Mouse (Mus musculus): ENCODE data around the gene 6330403K07Rik. TPM values are rescaled to one million over a fixed set of nuclear protein-coding genes. Genes with fewer than 3 reads are reported as not detected.
A peak's percentile ranks its signal among the peaks of the same experiment; 100 is the strongest.

6330403K07Rik gene
- polyA plus RNA-seq, 1 experiment from 2014 or later, result 114 TPM

GRCm38 (mm10) chr11:71019201-71020068, 13.9 kb downstream of the 6330403K07Rik start, which contains the start of the genes Mis12 and Derl2:
Mis12 (plus strand) TSS chr11:71019611.
Derl2 (minus strand) TSS chr11:71019841.
- no peaks in the 10 kb centered on the region; the same call in 1 of the 2 replicates for H3K36me3 ChIP-seq (ENCODE audit: control insufficient read depth, insufficient read depth, low read length)
- peak within 1 kb of the TSS; percentile 58 for H3K4me3 ChIP-seq (ENCODE audit: low read depth, low read length)
- peak; percentile 99 for DNase-seq (ENCODE audit: low spot score, missing footprints)
- no peaks in the 10 kb centered on the region for H3K9me3 ChIP-seq (ENCODE audit: control insufficient read depth, low read length)
- H3K4me1 ChIP-seq (ENCODE audit: control insufficient read depth, insufficient read depth, low read length), result peaks cover 19% of the 10 kb centered on the region
- peak within 1 kb of the TSS; percentile 93 for H3K4me2 ChIP-seq
- H3K9ac ChIP-seq (ENCODE audit: low read length), result peak within 1 kb of the TSS; percentile 88
- peak; percentile 100 for ATAC-seq (ENCODE audit: low FRiP score)
- H3K27ac ChIP-seq (ENCODE audit: low read depth, low read length), result peak within 1 kb of the TSS; percentile 87
- H3K27me3 ChIP-seq (ENCODE audit: control insufficient read depth, insufficient read depth, low read length), result no peaks in the 10 kb centered on the region
- WGBS, result under 1% methylated on average over 71 of the region's 71 CpGs

GRCm38 (mm10) chr11:71018416-71019200, 14.7 kb downstream of the 6330403K07Rik start:
- Histone ChIP-seq H3K4me1 (ENCODE audit: control insufficient read depth, insufficient read depth, low read length) (peaks cover 19% of the 10 kb centered on the region), H3K9me3 (ENCODE audit: control insufficient read depth, low read length) (no peaks in the 10 kb centered on the region), H3K4me3 (ENCODE audit: low read depth, low read length) (peak overlapping the region; percentile 58), H3K27ac (ENCODE audit: low read depth, low read length) (no peak overlapping the region), H3K27me3 (ENCODE audit: control insufficient read depth, insufficient read depth, low read length) (no peaks in the 10 kb centered on the region), H3K36me3 (ENCODE audit: control insufficient read depth, insufficient read depth, low read length) (no peaks in the 10 kb centered on the region; the same call in 1 of the 2 replicates), H3K4me2 (peak overlapping the region; percentile 87), H3K9ac (ENCODE audit: low read length) (peak overlapping the region; percentile 76)
- WGBS, result 7% methylated on average over 28 of the region's 28 CpGs
- ATAC-seq (ENCODE audit: low FRiP score) (peak; percentile 53), DNase-seq (ENCODE audit: low spot score, missing footprints) (no peak)

GRCm38 (mm10) chr11:71017051-71017450, 16.3 kb downstream of the 6330403K07Rik start:
- Histone ChIP-seq H3K4me3 (ENCODE audit: low read depth, low read length) (no peak overlapping the region), H3K4me1 (ENCODE audit: control insufficient read depth, insufficient read depth, low read length) (peaks cover 19% of the 10 kb centered on the region), H3K9me3 (ENCODE audit: control insufficient read depth, low read length) (no peaks in the 10 kb centered on the region), H3K9ac (ENCODE audit: low read length) (no peak overlapping the region), H3K4me2 (no peak overlapping the region), H3K36me3 (ENCODE audit: control insufficient read depth, insufficient read depth, low read length) (peaks cover 3% of the 10 kb centered on the region), H3K27me3 (ENCODE audit: control insufficient read depth, insufficient read depth, low read length) (no peaks in the 10 kb centered on the region), H3K27ac (ENCODE audit: low read depth, low read length) (no peak overlapping the region)
- no peak for ATAC-seq (ENCODE audit: low FRiP score)
- 97% methylated on average over 1 of the region's 1 CpGs for WGBS
- no peak for DNase-seq (ENCODE audit: low spot score, missing footprints)

- H3K36me3 ChIP-seq (ENCODE audit: control insufficient read depth, insufficient read depth, low read length), result peaks cover 8% of the 10 kb centered on the region
- 95% methylated on average over 7 of the region's 7 CpGs for WGBS
These were observed 20.6 kb downstream of the 6330403K07Rik start for GRCm38 (mm10) chr11:71012743-71013142.

GRCm38 (mm10) chr11:71008321-71008720, 25.0 kb downstream of the 6330403K07Rik start:
- ATAC-seq (ENCODE audit: low FRiP score), result no peak
- Histone ChIP-seq H3K9ac (ENCODE audit: low read length) (no peak overlapping the region), H3K4me2 (no peak overlapping the region), H3K36me3 (ENCODE audit: control insufficient read depth, insufficient read depth, low read length) (peaks cover 8% of the 10 kb centered on the region), H3K27me3 (ENCODE audit: control insufficient read depth, insufficient read depth, low read length) (no peaks in the 10 kb centered on the region), H3K4me3 (ENCODE audit: low read depth, low read length) (no peak overlapping the region), H3K27ac (ENCODE audit: low read depth, low read length) (no peak overlapping the region), H3K4me1 (ENCODE audit: control insufficient read depth, insufficient read depth, low read length) (peaks cover 7% of the 10 kb centered on the region), H3K9me3 (ENCODE audit: control insufficient read depth, low read length) (no peaks in the 10 kb centered on the region)
- no peak for DNase-seq (ENCODE audit: low spot score, missing footprints)
- WGBS, result 97% methylated on average over 3 of the region's 3 CpGs

More at GRCm38 (mm10) chr11:71012743-71013142, 20.6 kb downstream of the 6330403K07Rik start:
- DNase-seq (ENCODE audit: low spot score, missing footprints) (no peak), ATAC-seq (ENCODE audit: low FRiP score) (no peak)
- Histone ChIP-seq H3K9ac (ENCODE audit: low read length) (no peak overlapping the region), H3K4me3 (ENCODE audit: low read depth, low read length) (no peak overlapping the region), H3K27ac (ENCODE audit: low read depth, low read length) (no peak overlapping the region), H3K9me3 (ENCODE audit: control insufficient read depth, low read length) (no peaks in the 10 kb centered on the region), H3K4me1 (ENCODE audit: control insufficient read depth, insufficient read depth, low read length) (peaks cover 2% of the 10 kb centered on the region; the same call in 1 of the 2 replicates), H3K4me2 (no peak overlapping the region), H3K27me3 (ENCODE audit: control insufficient read depth, insufficient read depth, low read length) (no peaks in the 10 kb centered on the region)

GRCm38 (mm10) chr11:71007831-71008230, 25.5 kb downstream of the 6330403K07Rik start:
- no peak for DNase-seq (ENCODE audit: low spot score, missing footprints)
- peaks cover 8% of the 10 kb centered on the region for H3K36me3 ChIP-seq (ENCODE audit: control insufficient read depth, insufficient read depth, low read length)

GRCm38 (mm10) chr11:71007026-71007425, 26.3 kb downstream of the 6330403K07Rik start:
- no peaks in the 10 kb centered on the region for H3K27me3 ChIP-seq (ENCODE audit: control insufficient read depth, insufficient read depth, low read length)
- no peak overlapping the region for H3K4me2 ChIP-seq
- DNase-seq (ENCODE audit: low spot score, missing footprints) (no peak), ATAC-seq (ENCODE audit: low FRiP score) (no peak)
- H3K9me3 ChIP-seq (ENCODE audit: control insufficient read depth, low read length), result no peaks in the 10 kb centered on the region
- H3K4me1 ChIP-seq (ENCODE audit: control insufficient read depth, insufficient read depth, low read length), result peaks cover 14% of the 10 kb centered on the region
- 94% methylated on average over 6 of the region's 6 CpGs for WGBS
- H3K4me3 ChIP-seq (ENCODE audit: low read depth, low read length), result no peak overlapping the region
- H3K9ac ChIP-seq (ENCODE audit: low read length), result no peak overlapping the region
- H3K27ac ChIP-seq (ENCODE audit: low read depth, low read length), result no peak overlapping the region
- H3K36me3 ChIP-seq (ENCODE audit: control insufficient read depth, insufficient read depth, low read length), result peaks cover 5% of the 10 kb centered on the region

More at GRCm38 (mm10) chr11:71007831-71008230, 25.5 kb downstream of the 6330403K07Rik start:
- no peaks in the 10 kb centered on the region for H3K27me3 ChIP-seq (ENCODE audit: control insufficient read depth, insufficient read depth, low read length)
- no peak overlapping the region for H3K4me2 ChIP-seq
- WGBS, result 94% methylated on average over 7 of the region's 7 CpGs
- no peaks in the 10 kb centered on the region for H3K9me3 ChIP-seq (ENCODE audit: control insufficient read depth, low read length)
- no peak overlapping the region for H3K4me3 ChIP-seq (ENCODE audit: low read depth, low read length)
- H3K4me1 ChIP-seq (ENCODE audit: control insufficient read depth, insufficient read depth, low read length), result peaks cover 12% of the 10 kb centered on the region
- ATAC-seq (ENCODE audit: low FRiP score), result no peak
- no peak overlapping the region for H3K27ac ChIP-seq (ENCODE audit: low read depth, low read length)
- no peak overlapping the region for H3K9ac ChIP-seq (ENCODE audit: low read length)

- Histone ChIP-seq H3K4me2 (peak overlapping the region; percentile 42), H3K9me3 (ENCODE audit: control insufficient read depth, low read length) (no peaks in the 10 kb centered on the region), H3K27ac (ENCODE audit: low read depth, low read length) (no peak overlapping the region), H3K36me3 (ENCODE audit: control insufficient read depth, insufficient read depth, low read length) (peaks cover 2% of the 10 kb centered on the region), H3K4me1 (ENCODE audit: control insufficient read depth, insufficient read depth, low read length) (peaks cover 14% of the 10 kb centered on the region), H3K9ac (ENCODE audit: low read length) (peak overlapping the region; percentile 27; the same call in 1 of the 2 replicates), H3K4me3 (ENCODE audit: low read depth, low read length) (peak overlapping the region; percentile 89; the same call in 1 of the 2 replicates), H3K27me3 (ENCODE audit: control insufficient read depth, insufficient read depth, low read length) (no peaks in the 10 kb centered on the region)
- 71% methylated on average over 5 of the region's 5 CpGs for WGBS
- DNase-seq (ENCODE audit: low spot score, missing footprints), result no peak
- ATAC-seq (ENCODE audit: low FRiP score), result no peak
These were observed 28.3 kb downstream of the 6330403K07Rik start for GRCm38 (mm10) chr11:71005046-71005445.

Measured in midbrain, embryonic 11.5 days (tissue).